Mouse (Mus musculus) urinary bladder, postnatal 10 days (tissue): ENCODE data around the gene Top1.
"Not testable (repeated sequence)": the region's sequence is repeated elsewhere in the genome, so short reads cannot be mapped to it uniquely, and the experiment has no call there.

Source experiments
- DNase-seq: peaks from one replicate; pipeline ENCODE4 v3.0.0; 2022; ENCODE audit warnings: low spot score

The Top1 gene

GRCm38 (mm10) chr2:160630872-160631597 lies 14.7 kb upstream of the Top1 start:
- no peak for DNase-seq

GRCm38 (mm10) chr2:160639911-160640717 lies 5.6 kb upstream of the Top1 start:
- DNase-seq = no peak

GRCm38 (mm10) chr2:160641176-160641575 lies 4.5 kb upstream of the Top1 start:
- no peak for DNase-seq

- DNase-seq = peak; percentile 26
Observed at GRCm38 (mm10) chr2:160646144-160646844, 606 bp downstream of the Top1 start.

- no peak for DNase-seq
Observed at GRCm38 (mm10) chr2:160646845-160647178, 1.1 kb downstream of the Top1 start.

- no peak for DNase-seq
Observed at GRCm38 (mm10) chr2:160648097-160648496, 2.4 kb downstream of the Top1 start.

GRCm38 (mm10) chr2:160649072-160649471 lies 3.4 kb downstream of the Top1 start:
- DNase-seq = no peak

GRCm38 (mm10) chr2:160651165-160651564 lies 5.5 kb downstream of the Top1 start:
- no peak for DNase-seq

- DNase-seq = no peak
Observed at GRCm38 (mm10) chr2:160653218-160653617, 7.5 kb downstream of the Top1 start.

- no peak for DNase-seq
Observed at GRCm38 (mm10) chr2:160655561-160655960, 9.9 kb downstream of the Top1 start.

- no peak for DNase-seq
Observed at GRCm38 (mm10) chr2:160656234-160656633, 10.5 kb downstream of the Top1 start.

- DNase-seq = no peak
Observed at GRCm38 (mm10) chr2:160657801-160658442, 12.2 kb downstream of the Top1 start.

GRCm38 (mm10) chr2:160658811-160659210 lies 13.1 kb downstream of the Top1 start:
- no peak for DNase-seq

- DNase-seq = no peak
Observed at GRCm38 (mm10) chr2:160664421-160664820, 18.7 kb downstream of the Top1 start.

- DNase-seq = not testable (repeated sequence)
Observed at GRCm38 (mm10) chr2:160664986-160665385, 19.3 kb downstream of the Top1 start.

- no peak for DNase-seq
Observed at GRCm38 (mm10) chr2:160667259-160667658, 21.6 kb downstream of the Top1 start.

GRCm38 (mm10) chr2:160700271-160700670 lies 54.6 kb downstream of the Top1 start:
- DNase-seq = no peak

- no peak for DNase-seq
Observed at GRCm38 (mm10) chr2:160701603-160702002, 55.9 kb downstream of the Top1 start.

GRCm38 (mm10) chr2:160702824-160703223 lies 57.1 kb downstream of the Top1 start:
- no peak for DNase-seq

GRCm38 (mm10) chr2:160707673-160708072 lies 62.0 kb downstream of the Top1 start:
- DNase-seq = no peak

GRCm38 (mm10) chr2:160715463-160716030 lies 69.9 kb downstream of the Top1 start:
- no peak for DNase-seq

- no peak for DNase-seq
Observed at GRCm38 (mm10) chr2:160717269-160717668, 71.6 kb downstream of the Top1 start.
